Mouse (Mus musculus) liver, embryonic 13.5 days (tissue): ENCODE results near the gene C130079G13Rik. TPM values are rescaled to one million over a fixed set of nuclear protein-coding genes. Genes with fewer than 3 reads are reported as not detected.
"Not testable (repeated sequence)": the region's sequence is repeated elsewhere in the genome, so short reads cannot be mapped to it uniquely, and the experiment has no call there.

ENCODE experiments used
- ATAC-seq: fragments of 200-750 bp; cut with Nextera tagmentation; 2 replicates; pipeline ENCODE4 v1.8.0; 2017; ENCODE audit warnings: low read depth, mild to moderate bottlenecking, moderate number of reproducible peaks, moderate library complexity
- DNase-seq: peaks from one replicate; pipeline ENCODE4 v3.0.0; 2022
- H3K27ac ChIP-seq: fragments of 300-500 bp; sonication (generic); 2 replicates; pipeline ENCODE4 v1.5.1; 2015; ENCODE audit warnings: moderate library complexity, mild to moderate bottlenecking, inconsistent platforms
- H3K27me3 ChIP-seq: fragments of 300-500 bp; sonication (generic); 2 replicates; pipeline ENCODE4 v1.6.1; 2015; ENCODE audit warnings: mild to moderate bottlenecking, inconsistent platforms
- H3K36me3 ChIP-seq: fragments of 300-500 bp; sonication (generic); 2 replicates; pipeline ENCODE4 v1.6.1; 2015; ENCODE audit warnings: mild to moderate bottlenecking, inconsistent platforms
- H3K4me1 ChIP-seq: fragments of 300-500 bp; sonication (generic); replicated peaks from 2 replicates; pipeline ENCODE4 v1.6.1; 2015; ENCODE audit warnings: inconsistent platforms
- H3K4me2 ChIP-seq: fragments of 300-500 bp; sonication (generic); 2 replicates; pipeline ENCODE4 v1.6.1; 2015; ENCODE audit warnings: inconsistent platforms, mild to moderate bottlenecking, moderate library complexity
- H3K4me3 ChIP-seq: fragments of 300-500 bp; sonication (generic); replicated peaks from 2 replicates; pipeline ENCODE4 v1.5.1; 2015; ENCODE audit warnings: mild to moderate bottlenecking, inconsistent platforms
- H3K9ac ChIP-seq: fragments of 300-500 bp; sonication (generic); 2 replicates; pipeline ENCODE4 v1.6.1; 2015; ENCODE audit warnings: mild to moderate bottlenecking, inconsistent platforms
- H3K9me3 ChIP-seq: fragments of 300-500 bp; sonication (generic); replicated peaks from 2 replicates; pipeline ENCODE4 v1.6.1; 2016; ENCODE audit warnings: inconsistent platforms
- WGBS: fragments of 180-500 bp; shearing (Covaris S2); methylation state at CpG from one replicate; pipeline ENCODE4 v1.1.7; 2015; ENCODE audit not compliant: insufficient replicate concordance; 5-methylcytosine and 5-hydroxymethylcytosine counted together
- polyA plus RNA-seq: library from polyadenylated mRNA; unstranded; fragments of >200 nt; fragmentation: Nextera tagmentation; extraction: Ambion mirVana; gene quantifications from 2 replicates; pipeline ENCODE4 v1.2.1, GENCODE M21; 2015

C130079G13Rik gene
- polyA plus RNA-seq, result not detected in 2 replicates

- no peak within 1 kb of the TSS for H3K4me2 ChIP-seq
- H3K4me1 ChIP-seq, result no peaks in the 10 kb centered on the region
- no peaks in the 10 kb centered on the region for H3K36me3 ChIP-seq
- H3K9ac ChIP-seq, result no peak within 1 kb of the TSS
- 64% methylated on average over 2 of the region's 2 CpGs for WGBS
- ATAC-seq, result no peak
- no peaks in the 10 kb centered on the region for H3K9me3 ChIP-seq
- H3K27ac ChIP-seq, result no peak within 1 kb of the TSS
- no peaks in the 10 kb centered on the region for H3K27me3 ChIP-seq
- H3K4me3 ChIP-seq, result no peak within 1 kb of the TSS
- no peak for DNase-seq
Observed at GRCm38 (mm10) chr3:59924914-59925313, at the start of gene C130079G13Rik. Gene C130079G13Rik (plus strand): TSS chr3:59925214.

- not testable (repeated sequence) for H3K4me2 ChIP-seq, H3K27me3 ChIP-seq, H3K9me3 ChIP-seq, H3K9ac ChIP-seq, H3K4me3 ChIP-seq, H3K36me3 ChIP-seq, H3K4me1 ChIP-seq, H3K27ac ChIP-seq, ATAC-seq, DNase-seq
- WGBS, result 41% methylated on average over 1 of the region's 1 CpGs
Observed at GRCm38 (mm10) chr3:59877601-59878000, 47.4 kb upstream of the C130079G13Rik start.

- not testable (repeated sequence) for H3K36me3 ChIP-seq, DNase-seq, H3K9me3 ChIP-seq, H3K27me3 ChIP-seq, H3K4me2 ChIP-seq, H3K4me1 ChIP-seq, H3K27ac ChIP-seq, ATAC-seq, H3K4me3 ChIP-seq, H3K9ac ChIP-seq
- 60% methylated on average over 7 of the region's 7 CpGs for WGBS
Observed at GRCm38 (mm10) chr3:59879801-59880554, 45.0 kb upstream of the C130079G13Rik start.

GRCm38 (mm10) chr3:59893276-59893675, 31.7 kb upstream of the C130079G13Rik start:
- H3K27ac ChIP-seq, result no peak overlapping the region
- H3K9ac ChIP-seq, result no peak overlapping the region
- H3K4me1 ChIP-seq, result no peaks in the 10 kb centered on the region
- no peak overlapping the region for H3K4me3 ChIP-seq
- H3K4me2 ChIP-seq, result no peak overlapping the region
- no peaks in the 10 kb centered on the region for H3K27me3 ChIP-seq
- WGBS, result 44% methylated on average over 2 of the region's 2 CpGs
- no peaks in the 10 kb centered on the region for H3K9me3 ChIP-seq
- no peak for DNase-seq
- ATAC-seq, result no peak
- no peaks in the 10 kb centered on the region for H3K36me3 ChIP-seq

- H3K36me3 ChIP-seq, result no peaks in the 10 kb centered on the region
- no peak for DNase-seq
- no peak overlapping the region for H3K9ac ChIP-seq
- H3K27ac ChIP-seq, result no peak overlapping the region
- no peak for ATAC-seq
- H3K4me1 ChIP-seq, result no peaks in the 10 kb centered on the region
- H3K9me3 ChIP-seq, result no peaks in the 10 kb centered on the region
- 71% methylated on average over 1 of the region's 1 CpGs for WGBS
- no peaks in the 10 kb centered on the region for H3K27me3 ChIP-seq
- H3K4me3 ChIP-seq, result no peak overlapping the region
- H3K4me2 ChIP-seq, result no peak overlapping the region
Observed at GRCm38 (mm10) chr3:59934621-59935020, 9.6 kb downstream of the C130079G13Rik start.

- no peaks in the 10 kb centered on the region for H3K9me3 ChIP-seq
- H3K4me3 ChIP-seq, result no peak overlapping the region
- 64% methylated on average over 10 of the region's 10 CpGs for WGBS
- DNase-seq (no peak), ATAC-seq (no peak)
- no peak overlapping the region for H3K27ac ChIP-seq
- H3K4me1 ChIP-seq, result no peaks in the 10 kb centered on the region
- no peak overlapping the region for H3K9ac ChIP-seq
- H3K4me2 ChIP-seq, result no peak overlapping the region
- H3K27me3 ChIP-seq, result no peaks in the 10 kb centered on the region
- H3K36me3 ChIP-seq, result no peaks in the 10 kb centered on the region
Observed at GRCm38 (mm10) chr3:59947294-59947950, 22.4 kb downstream of the C130079G13Rik start.

GRCm38 (mm10) chr3:59970891-59971290, 45.9 kb downstream of the C130079G13Rik start:
- WGBS, result 75% methylated on average over 5 of the region's 5 CpGs
- DNase-seq, result no peak
- H3K9me3 ChIP-seq, result no peaks in the 10 kb centered on the region

GRCm38 (mm10) chr3:59974591-59974990, 49.6 kb downstream of the C130079G13Rik start:
- H3K36me3 ChIP-seq, result no peaks in the 10 kb centered on the region
- H3K27me3 ChIP-seq, result no peaks in the 10 kb centered on the region
- no peak for DNase-seq
- H3K4me3 ChIP-seq, result no peak overlapping the region
- no peaks in the 10 kb centered on the region for H3K4me1 ChIP-seq
- no peak overlapping the region for H3K27ac ChIP-seq
- H3K9me3 ChIP-seq, result no peaks in the 10 kb centered on the region
- no peak overlapping the region for H3K4me2 ChIP-seq
- ATAC-seq, result no peak
- no peak overlapping the region for H3K9ac ChIP-seq

More at GRCm38 (mm10) chr3:59970891-59971290, 45.9 kb downstream of the C130079G13Rik start:
- Histone ChIP-seq H3K27me3 (no peaks in the 10 kb centered on the region), H3K4me1 (no peaks in the 10 kb centered on the region), H3K9ac (no peak overlapping the region), H3K36me3 (no peaks in the 10 kb centered on the region), H3K27ac (no peak overlapping the region), H3K4me2 (no peak overlapping the region), H3K4me3 (no peak overlapping the region)
- no peak for ATAC-seq

Other genes with a start within 250 kb of the C130079G13Rik start
- gene Gm5538, start 195.4 kb upstream of the C130079G13Rik start, polyA plus RNA-seq, result not detected in 2 replicates
- not detected in 2 replicates for gene Gm8298, start 64.2 kb upstream of the C130079G13Rik start, polyA plus RNA-seq
- not detected in 2 replicates for gene Aadacl2, start 81.5 kb downstream of the C130079G13Rik start, polyA plus RNA-seq
- gene Aadac, start 100.5 kb downstream of the C130079G13Rik start, polyA plus RNA-seq, result 146 and 173 TPM in 2 replicates
- gene Sucnr1, start 156.7 kb downstream of the C130079G13Rik start, polyA plus RNA-seq, result 0.06 and 0.07 TPM in 2 replicates